ENCODE assay signal across 8 mouse cellular contexts in the genomic region with DNA sequence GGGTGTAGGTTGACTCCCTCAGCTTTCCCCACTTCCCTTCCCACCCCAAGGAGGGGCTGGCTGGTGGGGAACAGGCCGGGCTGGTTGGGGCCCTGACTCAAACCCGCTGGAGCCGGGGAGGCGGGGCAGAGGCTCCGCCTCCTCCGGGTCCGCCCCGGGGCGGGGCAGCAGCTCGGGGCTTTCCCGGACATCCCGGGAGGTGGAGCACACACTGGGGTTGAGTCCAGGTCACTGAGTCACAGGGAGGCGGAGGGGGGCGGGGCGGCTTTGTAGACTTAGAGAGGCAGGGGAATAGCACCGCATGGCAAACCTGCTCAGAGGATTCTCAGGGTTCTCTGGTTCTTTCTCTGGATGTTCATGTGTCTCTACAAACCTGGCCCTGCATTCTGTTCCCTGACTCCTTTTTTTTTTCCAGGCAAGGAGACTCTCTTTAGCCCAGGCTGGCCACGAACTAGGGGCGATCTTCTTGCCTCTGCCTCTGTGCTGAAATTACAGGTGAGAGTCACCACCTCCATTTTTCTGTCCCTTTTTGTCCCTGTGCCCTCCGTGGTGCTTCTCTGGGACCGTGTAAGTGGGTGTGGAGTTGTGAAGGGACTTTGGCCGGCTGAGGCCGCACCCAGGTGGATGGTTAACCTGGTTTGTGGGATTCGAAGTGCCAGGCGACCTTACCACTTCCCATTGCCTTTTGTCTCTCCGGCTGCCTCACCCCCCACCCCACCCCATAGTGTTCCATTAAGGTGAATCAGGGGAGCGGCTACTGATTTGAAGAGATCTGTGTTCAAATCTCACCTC. TPM values are rescaled to one million over a fixed set of nuclear protein-coding genes. Genes with fewer than 3 reads are reported as not detected.
DNase-seq lines count a peak whose midpoint lies in the region.

No protein-coding gene starts in this region.

- H3K36me3 ChIP-seq in heart, embryonic 10.5 days, result no peaks in the 10 kb centered on the region

- H3K4me1 ChIP-seq in heart, embryonic 10.5 days, result peaks cover 31% of the 10 kb centered on the region

- H3K4me3 ChIP-seq in heart, embryonic 10.5 days, result peak overlapping the region; percentile 36; the same call in 1 of the 2 replicates

- H3K27me3 ChIP-seq in heart, embryonic 10.5 days (ENCODE audit: insufficient read depth, poor library complexity, severe bottlenecking), result peaks cover 52% of the 10 kb centered on the region

- DNase-seq in right cerebral cortex, adult 18-20 months, result peak; percentile 29
- DNase-seq in right cerebral cortex, adult 2 months (ENCODE audit: low spot score in 2 of 2), result no peak
- peak; percentile 92 for DNase-seq in embryo, embryonic 11 days
- DNase-seq in heart, embryonic 10.5 days (ENCODE audit: low spot score), result peak; percentile 88
- peak; percentile 92 for DNase-seq in kidney, adult 9 months
- DNase-seq in lung, postnatal 14 days, result peak; percentile 92
- DNase-seq in ovary, postnatal 14 days (ENCODE audit: low spot score), result peak; percentile 83
- peak; percentile 96 for DNase-seq in urinary bladder, postnatal 14 days (ENCODE audit: low spot score)

- H3K9me3 ChIP-seq in heart, embryonic 10.5 days, result no peaks in the 10 kb centered on the region

- 22% methylated on average over 25 of the region's 26 CpGs for WGBS in heart, embryonic 10.5 days

- H3K27ac ChIP-seq in heart, embryonic 10.5 days, result peak overlapping the region; percentile 76

RNA-seq across cellular contexts. Expression of a gene that starts 1.8 kb away (rescaled TPM):
- polyA plus RNA-seq in heart, embryonic 10.5 days (2016; fragmentation: Nextera tagmentation; extraction: Ambion mirVana), result 1.3 and 2.7 TPM in 2 replicates

RNA-seq across cellular contexts. Expression of a gene that starts 27.4 kb away (rescaled TPM):
- not detected in 2 replicates for polyA plus RNA-seq in heart, embryonic 10.5 days (2016; fragmentation: Nextera tagmentation; extraction: Ambion mirVana)

RNA-seq across cellular contexts. Expression of a gene that starts 27.8 kb away (rescaled TPM):
- polyA plus RNA-seq in heart, embryonic 10.5 days (2016; fragmentation: Nextera tagmentation; extraction: Ambion mirVana), result 1.1 and 1.2 TPM in 2 replicates

RNA-seq across cellular contexts. Expression of a gene that starts 36.7 kb away (rescaled TPM):
- polyA plus RNA-seq in heart, embryonic 10.5 days (2016; fragmentation: Nextera tagmentation; extraction: Ambion mirVana), result 0.09 TPM in 1 of 2 replicates, not detected in the other

RNA-seq across cellular contexts. Expression of a gene that starts 53.6 kb away (rescaled TPM):
- polyA plus RNA-seq in heart, embryonic 10.5 days (2016; fragmentation: Nextera tagmentation; extraction: Ambion mirVana), result 140 and 193 TPM in 2 replicates

Comparison
In these comparisons a context has a peak if more than half of its experiments do, and no peak if none do; other contexts are left out.
1. DNase-seq: peak in right cerebral cortex, adult 18-20 months (single experiment), embryo, embryonic 11 days (single experiment), heart, embryonic 10.5 days (single experiment), kidney, adult 9 months (single experiment), lung, postnatal 14 days (single experiment), ovary, postnatal 14 days (single experiment) and urinary bladder, postnatal 14 days (single experiment); none in right cerebral cortex, adult 2 months (0 of 2).